Mouse (Mus musculus) layer of hippocampus, postnatal 14 days (tissue): ENCODE measurements around the gene Glis3. TPM values are rescaled to one million over a fixed set of nuclear protein-coding genes. Genes with fewer than 3 reads are reported as not detected.

Experiments
- DNase-seq, 2 experiments: peaks; one replicate each; pipeline ENCODE4 v3.0.0; 2021 to 2022; ENCODE audit warnings: low spot score in 2 of 2, mixed read lengths in 1 of 2
- total RNA-seq, 2 experiments: library from RNA; stranded (reverse); gene quantifications; 2 replicates each; pipeline ENCODE4 v1.2.3; 2021

Gene Glis3
- total RNA-seq, 2 experiments from 2014 or later, result 8.6 to 11.8 TPM

DNA sequence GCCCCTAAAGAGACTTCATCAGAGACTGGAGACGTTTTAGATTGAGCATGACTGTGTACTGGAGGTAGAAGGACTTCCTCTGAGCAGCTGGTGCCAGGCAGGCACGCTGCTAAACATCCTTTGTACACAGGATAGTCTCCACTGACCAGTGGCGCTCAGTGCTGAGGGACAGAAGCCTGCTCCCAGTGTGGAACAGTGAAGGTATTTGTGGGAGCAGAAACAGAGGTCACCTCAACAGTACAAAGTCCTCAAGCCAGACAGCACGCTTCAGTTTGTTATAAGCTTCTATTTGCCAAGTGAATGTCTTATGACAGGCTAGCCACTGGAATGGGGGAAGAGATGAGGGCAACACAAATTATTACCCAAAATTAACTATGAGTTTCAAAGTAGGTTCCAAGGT, 289.0 kb downstream of the Glis3 start:
- no peak for DNase-seq

DNA sequence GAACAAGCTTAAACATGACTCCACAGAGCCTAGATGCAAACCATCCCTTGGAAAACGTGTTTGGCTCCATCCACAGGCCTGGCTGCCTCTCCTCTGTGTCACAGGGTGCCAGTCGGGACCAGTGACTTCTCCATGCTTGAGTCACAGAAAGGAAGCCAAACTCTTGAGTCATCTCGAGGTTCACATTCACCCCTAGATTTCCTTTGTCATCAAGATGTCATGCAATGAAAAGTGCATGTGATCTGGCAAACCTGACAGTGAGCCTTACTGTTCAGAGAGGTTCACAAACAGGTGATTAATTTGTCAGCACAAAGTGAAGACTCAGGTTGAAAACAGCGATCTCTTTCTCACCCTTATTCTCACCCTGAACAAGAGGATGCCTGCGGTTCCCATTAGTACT, 290.7 kb downstream of the Glis3 start:
- DNase-seq, result no peak

DNA sequence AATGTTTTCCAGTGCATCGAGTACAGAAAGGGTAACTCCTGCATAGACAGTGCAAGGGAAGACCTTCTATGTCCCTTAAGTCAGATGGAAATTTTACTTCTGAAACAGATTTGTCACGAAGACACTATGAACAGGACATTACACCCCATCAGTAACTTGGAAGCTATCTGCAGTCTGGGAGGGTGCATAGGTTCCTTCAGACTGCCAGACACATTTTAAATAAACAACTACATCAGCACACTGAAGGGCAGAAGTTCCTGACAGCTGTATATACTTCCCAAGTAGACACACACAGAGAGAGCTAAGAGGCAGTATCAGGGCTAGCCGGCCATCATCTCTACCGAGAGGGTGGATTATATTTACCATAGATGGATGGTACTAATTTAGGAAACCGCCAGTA, 296.5 kb downstream of the Glis3 start:
- no peak for DNase-seq

DNA sequence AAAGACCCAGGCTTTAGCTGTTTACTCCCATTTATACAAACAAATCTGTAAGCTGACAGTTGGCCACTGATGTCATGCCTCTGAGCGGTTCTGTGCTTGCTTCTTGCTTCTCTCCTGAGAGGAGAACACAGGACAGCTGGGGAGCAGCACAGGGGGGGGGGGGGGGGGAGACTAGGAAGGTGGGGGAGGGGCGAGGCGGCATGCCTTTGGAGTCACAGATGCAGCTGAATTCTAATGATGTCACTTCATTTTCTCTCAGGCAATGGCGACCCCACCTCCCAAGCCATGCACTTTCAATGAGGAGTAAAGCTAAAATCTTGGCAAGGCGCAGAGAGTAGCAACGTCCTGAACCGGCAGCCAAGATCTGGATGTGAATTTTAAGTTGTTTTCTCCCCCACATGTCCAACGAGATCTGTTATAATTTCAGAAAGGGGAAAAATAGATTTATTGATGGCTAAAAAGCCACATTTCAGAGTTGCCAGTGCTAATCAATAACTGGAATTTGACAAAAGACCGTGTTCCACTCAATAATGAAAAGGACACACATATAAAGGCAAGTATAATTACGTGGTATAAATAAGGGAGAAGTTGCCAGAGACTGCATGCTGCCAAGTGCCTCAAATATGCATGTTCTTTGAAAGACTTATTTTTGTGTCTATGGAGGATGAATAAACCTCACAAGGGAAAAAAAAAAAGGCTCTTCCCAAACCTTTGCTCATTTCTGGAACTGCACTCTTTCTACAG, 297.5 kb downstream of the Glis3 start:
- peak in 1 of 2 experiments; percentile 76 for DNase-seq

DNA sequence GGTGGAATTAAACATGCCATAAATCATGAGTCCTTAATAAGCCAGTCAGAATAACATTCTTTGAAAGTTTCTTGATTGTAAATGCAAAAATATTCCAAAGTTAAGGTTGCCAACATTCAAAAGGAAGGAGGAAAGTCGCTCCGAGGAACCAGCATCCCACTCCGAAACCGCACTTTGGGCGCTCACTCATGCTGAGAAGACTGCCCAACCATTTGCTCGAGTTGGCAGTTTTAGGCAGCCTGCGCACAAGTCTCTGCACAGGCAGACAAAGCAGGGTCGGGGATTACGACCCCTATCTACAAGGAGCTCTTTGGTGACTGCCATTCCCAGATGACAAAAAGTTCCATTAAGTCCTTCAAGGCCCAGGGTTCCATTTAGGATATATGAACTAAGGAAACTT, 298.4 kb downstream of the Glis3 start:
- no peak for DNase-seq

DNA sequence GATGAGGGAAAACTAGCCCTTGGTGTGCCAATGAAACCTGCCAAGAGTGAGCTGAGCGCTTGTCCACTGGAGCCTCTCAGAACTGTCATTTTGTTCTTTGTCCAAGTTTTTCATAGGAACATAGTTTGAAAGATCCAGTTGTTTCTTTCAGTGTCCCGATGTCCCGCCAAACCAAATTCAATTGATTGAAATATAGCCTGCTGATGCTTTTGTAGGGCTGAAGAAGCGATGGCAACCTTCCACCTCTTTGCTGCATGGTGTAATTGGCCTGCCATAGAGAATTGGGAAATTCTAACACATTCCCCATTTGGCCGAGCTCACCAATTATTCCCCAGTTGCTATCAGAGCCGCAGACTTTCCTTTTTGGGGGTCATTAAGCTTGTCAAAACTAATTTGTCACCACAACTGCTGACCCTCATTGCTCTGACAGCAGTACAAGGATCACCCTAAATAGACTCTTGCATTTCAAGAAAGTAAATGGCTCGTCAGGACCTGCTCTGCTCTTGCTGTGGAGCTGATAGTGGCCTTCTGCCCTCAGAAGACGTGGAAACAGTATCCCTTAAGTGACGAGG, 299.1 kb downstream of the Glis3 start:
- DNase-seq, result peak in 1 of 2 experiments; percentile 82

DNA sequence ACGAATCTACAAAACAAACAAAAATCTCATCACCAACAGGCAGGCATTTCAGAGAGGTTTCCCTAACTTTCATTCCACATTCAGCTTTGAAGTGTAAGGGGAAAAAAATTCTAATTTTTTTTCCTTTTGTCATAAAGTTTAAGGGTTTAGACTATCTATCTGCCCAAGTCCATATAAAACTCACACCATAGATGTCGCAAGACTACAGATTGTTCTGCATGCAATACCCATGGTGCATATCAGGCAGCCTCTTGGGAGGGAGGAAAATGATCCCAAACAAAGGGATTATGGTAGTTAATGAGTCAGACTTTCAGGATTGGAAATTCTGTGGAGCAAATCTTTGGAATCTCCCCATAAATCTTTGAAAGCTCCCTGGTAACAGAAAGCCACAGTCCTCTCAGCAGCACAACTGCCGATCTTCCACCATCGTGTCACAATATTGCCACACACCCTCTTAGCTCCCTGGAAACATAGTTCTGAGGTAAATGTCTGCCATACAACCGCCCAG, 302.0 kb downstream of the Glis3 start:
- DNase-seq, result no peak

DNA sequence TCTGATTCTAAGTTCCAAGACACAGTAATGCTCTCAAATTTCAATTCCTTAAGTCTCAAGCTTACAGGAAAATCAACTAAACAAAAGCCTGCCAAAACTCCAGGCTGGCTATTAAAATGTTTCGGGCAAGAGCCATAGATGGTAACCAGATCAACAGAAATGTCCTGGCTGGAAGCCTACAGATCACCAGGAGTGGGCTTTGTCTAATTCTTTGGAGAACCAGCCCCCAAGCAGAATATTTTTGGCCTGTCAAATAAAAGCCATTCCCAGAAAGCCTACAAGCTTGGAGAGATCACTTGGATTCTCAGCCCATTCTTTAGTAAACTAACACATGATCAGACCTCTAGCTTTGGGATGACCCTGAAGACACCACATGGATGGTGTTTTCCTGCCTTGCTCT, 303.5 kb downstream of the Glis3 start:
- peak in 1 of 2 experiments; percentile 52 for DNase-seq

DNA sequence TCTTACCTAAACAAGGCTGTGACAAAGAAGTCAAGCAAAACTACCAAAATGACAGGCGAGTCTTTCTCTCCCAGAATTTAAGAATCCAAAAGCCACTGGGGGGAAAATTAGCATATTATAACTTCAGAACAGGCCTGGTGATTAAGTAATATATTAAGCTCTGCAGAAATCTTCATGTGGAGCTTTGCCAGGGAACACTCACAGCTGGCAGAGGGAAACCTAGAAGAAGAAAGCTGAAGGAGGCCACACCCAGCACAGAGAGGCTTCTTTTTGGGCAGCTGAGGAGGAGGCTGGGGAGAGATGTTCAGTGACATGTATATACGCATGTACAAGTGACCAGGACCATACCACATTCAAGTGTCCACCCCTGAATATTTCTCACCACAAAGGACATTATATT, 304.1 kb downstream of the Glis3 start:
- no peak for DNase-seq

DNA sequence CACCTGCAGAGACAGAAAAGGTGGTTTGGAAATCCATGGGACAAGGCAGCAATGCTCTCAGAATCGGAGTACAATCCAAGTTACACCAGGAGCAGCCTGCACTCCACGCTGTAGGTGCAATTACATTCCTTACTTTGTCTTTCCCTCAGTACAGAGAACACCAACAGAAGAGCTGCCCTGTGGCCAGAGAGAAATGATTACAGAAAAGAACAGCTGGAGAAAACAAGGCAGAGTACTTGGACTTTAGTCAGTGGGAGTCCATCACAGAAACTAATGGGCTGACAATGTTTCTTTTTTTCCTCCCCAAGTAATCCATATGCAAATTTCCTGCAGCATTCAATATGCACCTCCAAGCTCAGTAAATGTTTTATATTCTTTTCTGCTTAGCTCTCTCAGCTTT, 305.4 kb downstream of the Glis3 start:
- no peak for DNase-seq

DNA sequence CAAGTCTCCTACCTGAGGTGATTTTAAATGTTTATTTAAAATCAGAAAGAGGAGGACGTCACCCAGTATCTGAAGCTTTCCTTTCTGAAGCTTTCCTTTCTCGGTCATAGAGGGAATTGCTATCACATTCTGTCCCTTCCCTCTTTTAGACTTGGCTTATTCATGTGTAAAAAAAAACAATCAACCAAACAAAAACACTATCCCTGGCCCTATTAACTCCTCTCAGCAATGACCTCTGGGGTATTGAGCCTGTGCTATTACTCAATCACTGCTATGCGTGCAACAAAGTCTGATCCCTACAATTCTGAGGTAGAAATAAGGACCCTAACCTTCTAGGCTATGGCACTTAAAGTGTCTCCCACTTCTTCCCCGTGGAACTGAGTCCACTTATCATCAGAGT, 311.7 kb downstream of the Glis3 start:
- DNase-seq, result no peak

DNA sequence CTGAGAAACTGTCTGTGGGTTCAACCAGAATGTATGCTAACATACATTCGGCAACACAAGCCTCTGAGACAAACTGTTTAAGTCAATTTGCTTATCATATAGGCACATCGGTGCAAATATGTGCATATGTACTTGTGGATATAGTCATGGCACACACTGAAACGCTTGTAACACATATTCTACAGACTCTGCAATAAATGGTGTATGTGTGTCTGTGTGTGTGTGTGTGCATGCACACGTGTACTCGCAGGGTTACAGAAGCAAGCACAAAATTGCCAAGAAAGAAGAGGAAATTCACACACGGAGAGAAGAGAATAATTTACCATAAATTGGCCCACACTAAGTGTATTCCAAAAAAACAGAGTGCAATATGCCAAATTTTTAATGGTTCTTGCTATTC, 312.6 kb downstream of the Glis3 start:
- no peak for DNase-seq

DNA sequence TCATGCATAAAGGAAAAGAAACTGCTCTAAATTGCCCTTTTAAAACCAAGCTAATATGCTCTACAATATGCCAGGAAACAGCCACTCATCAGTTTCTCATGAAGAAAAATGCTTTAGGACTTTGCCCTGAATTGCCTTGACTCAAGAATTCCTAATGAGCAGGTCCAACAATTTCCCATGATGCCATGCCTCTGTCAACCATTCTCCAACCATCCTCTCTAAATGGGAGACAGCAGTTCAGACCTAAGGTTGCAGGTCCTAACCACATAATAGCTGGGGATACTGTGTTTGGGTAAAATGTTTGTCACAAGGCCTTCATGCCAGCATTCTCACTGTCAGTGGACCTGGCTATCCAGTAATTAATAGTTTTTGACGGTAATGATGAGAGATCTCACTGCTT, 313.1 kb downstream of the Glis3 start:
- no peak for DNase-seq

DNA sequence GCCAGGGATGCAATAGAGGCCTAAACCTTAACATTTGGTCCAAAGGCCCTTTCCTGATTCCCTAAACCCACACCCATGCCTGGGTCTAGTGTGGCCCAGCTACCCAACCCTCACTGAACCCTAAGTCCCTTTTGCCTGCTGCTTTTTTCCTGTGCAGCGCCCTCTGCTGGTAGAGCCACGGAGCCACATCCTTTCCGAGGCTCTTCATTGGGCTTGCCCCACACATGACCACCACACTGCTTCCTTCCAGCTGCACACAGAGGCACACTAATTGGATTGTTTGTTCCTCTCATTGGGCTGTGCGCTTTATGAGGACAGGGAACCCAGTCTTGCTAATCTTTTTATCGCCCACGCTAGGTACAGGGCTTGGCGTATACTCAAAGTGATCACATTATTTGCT, 314.0 kb downstream of the Glis3 start:
- DNase-seq, result no peak

DNA sequence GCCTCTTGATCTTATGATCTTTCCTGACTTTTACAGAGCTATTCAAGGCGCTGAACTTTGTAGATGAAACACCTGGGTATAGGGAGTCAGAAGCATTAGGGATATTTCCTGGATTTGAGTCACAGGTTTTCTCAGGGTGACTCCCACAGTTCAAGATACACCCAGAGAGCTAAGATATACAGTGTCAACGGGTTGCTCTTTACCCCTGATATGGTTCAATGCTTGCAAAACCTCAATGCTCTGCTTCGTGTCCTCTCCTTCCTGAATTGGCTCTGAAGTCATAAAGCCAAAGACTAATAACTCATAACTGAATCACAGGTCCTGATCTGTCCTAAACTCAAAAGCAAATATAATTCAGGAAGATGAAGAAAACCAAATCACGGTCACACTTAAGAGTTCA, 319.0 kb downstream of the Glis3 start:
- DNase-seq, result no peak

DNA sequence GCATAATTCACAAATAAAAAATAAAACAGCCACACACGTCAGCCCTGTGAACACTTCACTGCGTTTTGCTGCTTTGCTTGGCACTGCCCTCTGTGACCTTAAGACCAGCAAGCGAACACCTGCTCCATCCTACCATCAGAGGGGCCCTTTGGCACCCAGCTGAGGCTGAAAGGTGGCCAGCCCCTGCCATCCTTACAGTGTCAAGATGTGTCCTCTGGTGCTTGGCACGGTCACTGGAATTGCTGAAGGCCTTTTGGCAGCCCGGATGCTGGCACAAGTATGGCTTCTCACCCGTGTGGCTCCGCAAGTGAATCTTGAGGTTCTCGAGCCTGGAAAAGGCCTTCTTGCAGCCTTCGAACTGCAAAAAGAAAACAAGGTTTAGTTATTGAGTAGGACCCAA, 322.3 kb downstream of the Glis3 start:
- no peak for DNase-seq

DNA sequence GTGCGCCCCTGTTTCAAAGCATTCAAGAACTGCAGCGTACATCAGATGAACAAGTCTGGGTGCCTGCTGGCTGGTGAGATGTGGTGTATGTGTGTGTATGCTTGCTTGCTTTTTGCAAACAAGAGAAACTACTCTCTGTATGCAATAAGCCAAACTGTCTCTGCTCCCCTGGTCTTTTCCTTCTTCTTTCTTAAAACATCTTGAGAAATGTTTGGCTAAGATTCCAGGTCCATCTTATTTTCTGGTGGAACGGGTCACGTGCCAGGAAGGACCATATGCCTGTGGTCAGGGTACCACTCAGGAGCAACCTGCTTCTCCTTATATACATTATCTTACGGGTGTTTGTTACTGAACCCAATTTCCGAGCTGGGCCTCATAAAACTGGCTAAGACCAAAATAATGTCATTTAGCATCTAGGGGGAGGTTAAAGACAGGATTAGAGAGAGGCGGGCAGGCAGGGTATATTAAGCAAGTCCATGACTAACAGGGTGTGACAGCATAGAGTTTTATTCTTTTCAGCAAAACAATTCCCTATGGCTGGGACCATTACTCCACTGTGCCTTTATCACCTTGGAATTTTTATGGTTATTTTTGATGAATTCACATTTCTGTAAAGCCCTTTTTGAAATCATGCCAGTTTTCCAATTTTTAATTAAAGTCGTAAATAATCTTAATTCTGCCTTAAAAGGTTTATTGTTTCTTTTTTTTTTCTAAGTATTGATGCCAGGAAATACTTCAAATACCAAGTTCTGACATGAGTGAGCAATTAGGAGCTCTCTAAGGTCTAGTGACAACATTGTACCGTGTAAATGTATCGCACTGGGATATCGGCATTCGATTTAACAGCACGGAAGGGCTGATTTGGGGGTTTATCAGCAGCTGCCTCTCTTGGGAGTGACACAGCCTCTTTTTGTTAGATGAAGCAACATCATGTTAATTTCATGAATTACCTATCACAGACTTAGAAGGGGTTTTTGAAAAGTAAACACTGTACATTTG, 328.5 kb downstream of the Glis3 start:
- DNase-seq, result no peak

DNA sequence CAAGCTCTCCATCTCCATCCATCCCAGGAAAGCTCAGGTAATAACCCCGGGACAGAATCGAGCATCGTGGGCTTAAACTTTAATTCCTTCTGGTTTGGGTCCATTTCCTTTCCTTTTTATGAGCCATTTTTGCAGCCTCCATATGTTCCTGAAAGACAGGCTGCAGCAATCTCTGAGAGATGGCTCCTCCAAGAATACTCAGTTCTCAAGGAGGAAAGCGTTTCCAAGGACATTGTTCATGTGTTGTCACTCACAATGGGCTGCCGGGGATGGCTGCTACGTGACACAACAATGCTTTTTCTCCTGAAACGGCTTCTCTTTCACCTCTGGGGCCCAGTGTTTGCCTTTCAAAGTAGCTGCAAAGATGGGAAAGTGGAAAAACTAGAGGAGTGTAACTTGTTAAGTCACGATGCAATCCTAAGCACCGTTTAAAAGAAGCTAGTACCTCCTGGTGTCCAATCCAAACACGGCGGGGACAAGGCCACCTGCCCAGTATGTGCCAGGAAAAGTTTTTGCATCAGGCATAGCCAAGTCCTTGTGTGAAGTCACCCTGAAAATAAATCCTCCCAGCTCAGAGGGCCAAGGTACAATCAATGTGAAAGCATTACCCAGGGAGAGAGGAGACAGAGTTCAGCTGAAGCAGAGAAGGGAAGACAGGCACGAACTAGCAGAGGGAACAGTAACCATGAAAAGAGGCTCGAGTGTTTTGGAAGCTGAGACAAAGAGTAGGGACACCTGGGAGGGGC, 332.6 kb downstream of the Glis3 start:
- no peak for DNase-seq

DNA sequence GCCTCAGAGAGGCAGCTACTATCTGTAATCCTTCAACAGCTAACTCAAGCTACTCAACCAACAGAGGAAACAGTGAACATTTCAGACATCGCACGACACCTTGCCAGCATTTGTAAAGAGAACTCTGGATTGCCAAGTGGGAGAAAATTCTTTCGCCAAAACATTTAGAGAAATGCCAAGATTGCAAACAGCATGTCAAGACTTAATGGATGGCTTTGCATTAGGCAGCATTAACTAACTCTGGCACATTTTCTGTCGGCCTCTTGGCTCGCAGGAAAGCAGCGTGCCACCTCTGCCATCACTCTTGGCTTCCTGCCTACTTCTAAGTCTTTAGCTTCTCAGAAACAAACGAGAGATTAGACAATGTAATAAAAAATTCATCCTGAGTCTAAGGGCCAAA, 336.2 kb downstream of the Glis3 start:
- no peak for DNase-seq

DNA sequence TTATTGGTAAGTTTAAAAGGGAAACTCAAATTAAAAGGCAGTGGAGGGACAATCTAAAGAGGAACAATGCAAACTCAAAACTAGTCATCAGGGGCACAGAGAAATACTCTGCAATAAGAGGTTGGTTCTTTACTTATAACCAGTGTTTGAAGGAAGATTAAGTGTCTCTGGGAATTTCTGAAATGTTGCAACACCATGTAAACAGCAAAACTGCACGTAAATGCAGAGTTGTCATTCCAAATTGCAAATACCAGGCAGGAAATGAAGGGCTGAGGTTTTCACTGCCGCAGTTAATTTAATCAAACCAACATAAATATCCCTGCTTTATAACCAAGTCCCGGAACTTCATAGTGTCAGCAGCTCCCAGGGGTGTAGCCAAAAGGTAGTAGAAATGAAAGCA, 342.3 kb downstream of the Glis3 start:
- no peak for DNase-seq
